Mouse (Mus musculus): ENCODE data around the gene Slc22a5. TPM values are rescaled to one million over a fixed set of nuclear protein-coding genes. Genes with fewer than 3 reads are reported as not detected.

Gene Slc22a5
- polyA plus RNA-seq, 1 experiment from 2014 or later = 12.9 TPM

- H3K9ac ChIP-seq (ENCODE audit: low read depth, low read length) = no peak overlapping the region
- ATAC-seq (ENCODE audit: low FRiP score, low TSS enrichment) = no peak
- no peaks in the 10 kb centered on the region for H3K4me1 ChIP-seq (ENCODE audit: control insufficient read depth, insufficient read depth, low read length)
- whole genome bisulfite sequencing = 42% methylated on average over 5 of the region's 5 CpGs
- no peaks in the 10 kb centered on the region for H3K27me3 ChIP-seq (ENCODE audit: control insufficient read depth, insufficient read depth, low read length)
- H3K27ac ChIP-seq (ENCODE audit: low read depth, low read length) = no peak overlapping the region
- H3K9me3 ChIP-seq (ENCODE audit: control insufficient read depth, low read length) = no peaks in the 10 kb centered on the region
- H3K36me3 ChIP-seq (ENCODE audit: control insufficient read depth, insufficient read depth, low read length) = no peaks in the 10 kb centered on the region
- no peak overlapping the region for H3K4me2 ChIP-seq (replicated peaks; ENCODE audit: low read depth, low read length)
- no peak overlapping the region for H3K4me3 ChIP-seq (ENCODE audit: low read length)
Measured at GRCm38 (mm10) chr11:53851795-53852194, 39.7 kb downstream of the Slc22a5 start.

GRCm38 (mm10) chr11:53849588-53850320 lies 41.7 kb downstream of the Slc22a5 start:
- ATAC-seq (ENCODE audit: low FRiP score, low TSS enrichment) = peak; percentile 89
- H3K27me3 ChIP-seq (ENCODE audit: control insufficient read depth, insufficient read depth, low read length) = no peaks in the 10 kb centered on the region
- no peaks in the 10 kb centered on the region for H3K36me3 ChIP-seq (ENCODE audit: control insufficient read depth, insufficient read depth, low read length)
- H3K4me2 ChIP-seq (replicated peaks; ENCODE audit: low read depth, low read length) = peak overlapping the region; percentile 22; the same call in 1 of the 2 replicates
- WGBS = 27% methylated on average over 9 of the region's 9 CpGs
- H3K4me1 ChIP-seq (ENCODE audit: control insufficient read depth, insufficient read depth, low read length) = no peaks in the 10 kb centered on the region
- no peak overlapping the region for H3K9ac ChIP-seq (ENCODE audit: low read depth, low read length)
- H3K27ac ChIP-seq (ENCODE audit: low read depth, low read length) = no peak overlapping the region
- H3K9me3 ChIP-seq (ENCODE audit: control insufficient read depth, low read length) = no peaks in the 10 kb centered on the region
- H3K4me3 ChIP-seq (ENCODE audit: low read length) = no peak overlapping the region

DNA sequence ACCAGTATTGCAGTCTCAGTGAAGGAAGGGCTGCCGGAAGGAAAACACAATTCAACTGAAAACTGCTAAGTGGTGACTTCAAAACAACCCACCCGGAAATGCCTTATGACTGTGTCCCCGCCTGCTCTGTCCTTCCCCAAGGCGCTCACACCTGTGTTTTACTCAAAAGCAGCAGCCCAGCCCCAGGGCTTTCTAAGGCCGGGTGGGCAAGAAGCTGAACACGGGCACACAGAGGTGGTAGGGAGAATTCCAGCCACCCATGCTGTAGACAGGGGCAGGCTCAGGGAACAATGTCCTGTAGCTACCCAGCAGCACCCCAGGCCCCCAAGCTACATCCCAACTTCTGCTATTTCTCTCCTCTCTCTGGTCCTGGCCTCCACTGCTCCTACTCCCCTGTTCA lies 45.8 kb downstream of the Slc22a5 start:
- Histone ChIP-seq H3K4me1 (ENCODE audit: control insufficient read depth, insufficient read depth, low read length) (no peaks in the 10 kb centered on the region), H3K36me3 (ENCODE audit: control insufficient read depth, insufficient read depth, low read length) (no peaks in the 10 kb centered on the region), H3K4me3 (ENCODE audit: low read length) (no peak overlapping the region), H3K9me3 (ENCODE audit: control insufficient read depth, low read length) (no peaks in the 10 kb centered on the region), H3K9ac (ENCODE audit: low read depth, low read length) (no peak overlapping the region), H3K27ac (ENCODE audit: low read depth, low read length) (no peak overlapping the region), H3K27me3 (ENCODE audit: control insufficient read depth, insufficient read depth, low read length) (no peaks in the 10 kb centered on the region), H3K4me2 (replicated peaks; ENCODE audit: low read depth, low read length) (no peak overlapping the region)
- no peak for ATAC-seq (ENCODE audit: low FRiP score, low TSS enrichment)
- WGBS = 58% methylated on average over 6 of the region's 6 CpGs

DNA sequence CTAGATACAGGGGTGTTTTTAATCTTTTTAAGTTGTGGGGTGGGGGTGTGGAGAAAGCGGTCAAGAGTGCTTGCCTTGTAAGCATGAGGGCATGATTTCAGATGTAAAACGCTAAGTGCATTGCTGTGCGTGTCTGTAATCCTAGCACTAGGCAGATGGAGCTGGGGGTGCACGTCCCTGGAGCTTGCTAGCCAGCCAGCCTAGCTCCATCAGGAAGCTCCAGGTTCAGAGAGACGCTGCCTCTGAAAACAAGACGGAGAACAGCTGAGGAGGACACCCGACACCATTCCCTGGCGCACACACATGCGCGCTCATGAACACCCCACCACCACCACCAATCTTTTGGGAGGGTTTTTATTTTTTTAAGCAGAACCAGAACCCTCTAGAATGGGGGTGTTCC lies 48.4 kb downstream of the Slc22a5 start:
- no peak for ATAC-seq (ENCODE audit: low FRiP score, low TSS enrichment)
- Histone ChIP-seq H3K4me3 (ENCODE audit: low read length) (no peak overlapping the region), H3K27ac (ENCODE audit: low read depth, low read length) (no peak overlapping the region), H3K9ac (ENCODE audit: low read depth, low read length) (no peak overlapping the region), H3K36me3 (ENCODE audit: control insufficient read depth, insufficient read depth, low read length) (no peaks in the 10 kb centered on the region), H3K27me3 (ENCODE audit: control insufficient read depth, insufficient read depth, low read length) (no peaks in the 10 kb centered on the region), H3K4me1 (ENCODE audit: control insufficient read depth, insufficient read depth, low read length) (no peaks in the 10 kb centered on the region), H3K4me2 (replicated peaks; ENCODE audit: low read depth, low read length) (no peak overlapping the region), H3K9me3 (ENCODE audit: control insufficient read depth, low read length) (no peaks in the 10 kb centered on the region)
- 45% methylated on average over 10 of the region's 10 CpGs for WGBS

- Histone ChIP-seq H3K9ac (ENCODE audit: low read depth, low read length) (no peak overlapping the region), H3K36me3 (ENCODE audit: control insufficient read depth, insufficient read depth, low read length) (no peaks in the 10 kb centered on the region), H3K4me3 (ENCODE audit: low read length) (no peak overlapping the region), H3K9me3 (ENCODE audit: control insufficient read depth, low read length) (no peaks in the 10 kb centered on the region), H3K4me1 (ENCODE audit: control insufficient read depth, insufficient read depth, low read length) (no peaks in the 10 kb centered on the region), H3K27ac (ENCODE audit: low read depth, low read length) (no peak overlapping the region), H3K4me2 (replicated peaks; ENCODE audit: low read depth, low read length) (no peak overlapping the region), H3K27me3 (ENCODE audit: control insufficient read depth, insufficient read depth, low read length) (no peaks in the 10 kb centered on the region)
- WGBS = 79% methylated on average over 4 of the region's 4 CpGs
- no peak for ATAC-seq (ENCODE audit: low FRiP score, low TSS enrichment)
Measured at GRCm38 (mm10) chr11:53842161-53842581, 49.3 kb downstream of the Slc22a5 start.

- Histone ChIP-seq H3K27ac (ENCODE audit: low read depth, low read length) (no peak overlapping the region), H3K4me2 (replicated peaks; ENCODE audit: low read depth, low read length) (no peak overlapping the region), H3K9ac (ENCODE audit: low read depth, low read length) (no peak overlapping the region), H3K9me3 (ENCODE audit: control insufficient read depth, low read length) (no peaks in the 10 kb centered on the region), H3K36me3 (ENCODE audit: control insufficient read depth, insufficient read depth, low read length) (no peaks in the 10 kb centered on the region), H3K4me1 (ENCODE audit: control insufficient read depth, insufficient read depth, low read length) (no peaks in the 10 kb centered on the region), H3K27me3 (ENCODE audit: control insufficient read depth, insufficient read depth, low read length) (no peaks in the 10 kb centered on the region), H3K4me3 (ENCODE audit: low read length) (no peak overlapping the region)
- WGBS = 86% methylated on average over 12 of the region's 12 CpGs
- no peak for ATAC-seq (ENCODE audit: low FRiP score, low TSS enrichment)
Measured at GRCm38 (mm10) chr11:53841514-53841913, 49.9 kb downstream of the Slc22a5 start.

DNA sequence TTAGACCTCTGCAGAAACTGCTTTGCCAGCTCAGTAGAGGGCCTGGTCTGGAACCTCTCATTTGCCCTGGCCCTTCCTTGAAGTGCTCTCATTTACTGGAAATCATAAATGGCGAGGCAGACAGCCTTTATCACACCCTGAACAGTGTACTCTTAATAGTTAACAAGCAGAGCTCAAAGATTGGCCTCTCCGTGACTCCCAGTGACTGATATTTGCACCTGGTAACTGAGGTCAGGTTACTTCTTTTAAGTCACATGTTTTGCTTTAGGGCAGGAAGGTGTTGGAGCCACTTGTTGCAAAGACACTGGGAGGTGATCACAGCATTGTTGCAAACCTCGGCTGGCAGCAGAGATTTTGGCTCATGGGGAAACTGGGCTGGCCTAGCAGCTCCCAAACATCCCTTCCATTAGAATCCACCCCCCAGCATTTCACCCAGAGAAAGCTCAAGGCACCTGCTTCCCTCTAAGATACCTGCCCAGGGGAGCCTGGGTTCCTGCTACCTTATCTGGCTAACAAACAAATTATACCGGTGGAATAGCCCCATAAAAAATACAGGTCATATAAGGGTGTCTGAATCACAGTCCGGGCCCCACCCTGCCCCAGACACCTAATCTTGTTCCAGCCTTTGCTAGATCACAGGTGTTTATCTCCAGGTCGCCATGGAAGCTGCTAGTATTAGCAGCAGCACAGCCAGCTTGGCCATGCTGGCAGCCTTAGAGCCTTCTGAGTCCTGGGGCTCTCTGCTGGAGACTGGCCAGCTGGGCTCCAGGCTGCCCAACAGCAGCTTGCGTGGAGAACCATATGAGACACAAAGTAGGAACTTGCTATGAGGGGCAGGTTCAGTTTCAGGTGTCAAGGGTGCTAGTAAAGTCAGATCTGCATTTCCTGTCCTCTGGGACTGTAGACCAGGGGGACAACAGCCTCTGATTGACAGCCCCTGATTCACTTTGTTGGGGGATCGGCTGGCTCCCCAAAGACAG lies 51.5 kb downstream of the Slc22a5 start:
- Histone ChIP-seq H3K27ac (ENCODE audit: low read depth, low read length) (no peak overlapping the region), H3K9me3 (ENCODE audit: control insufficient read depth, low read length) (no peaks in the 10 kb centered on the region), H3K9ac (ENCODE audit: low read depth, low read length) (no peak overlapping the region), H3K4me3 (ENCODE audit: low read length) (no peak overlapping the region), H3K4me2 (replicated peaks; ENCODE audit: low read depth, low read length) (no peak overlapping the region), H3K27me3 (ENCODE audit: control insufficient read depth, insufficient read depth, low read length) (no peaks in the 10 kb centered on the region), H3K36me3 (ENCODE audit: control insufficient read depth, insufficient read depth, low read length) (no peaks in the 10 kb centered on the region), H3K4me1 (ENCODE audit: control insufficient read depth, insufficient read depth, low read length) (no peaks in the 10 kb centered on the region)
- WGBS = 46% methylated on average over 8 of the region's 8 CpGs
- no peak for ATAC-seq (ENCODE audit: low FRiP score, low TSS enrichment)

- Histone ChIP-seq H3K4me1 (ENCODE audit: control insufficient read depth, insufficient read depth, low read length) (no peaks in the 10 kb centered on the region), H3K4me3 (ENCODE audit: low read length) (no peak overlapping the region), H3K4me2 (replicated peaks; ENCODE audit: low read depth, low read length) (no peak overlapping the region), H3K9ac (ENCODE audit: low read depth, low read length) (no peak overlapping the region), H3K9me3 (ENCODE audit: control insufficient read depth, low read length) (no peaks in the 10 kb centered on the region), H3K27me3 (ENCODE audit: control insufficient read depth, insufficient read depth, low read length) (no peaks in the 10 kb centered on the region), H3K27ac (ENCODE audit: low read depth, low read length) (no peak overlapping the region), H3K36me3 (ENCODE audit: control insufficient read depth, insufficient read depth, low read length) (no peaks in the 10 kb centered on the region)
- ATAC-seq (ENCODE audit: low FRiP score, low TSS enrichment) = no peak
- 74% methylated on average over 6 of the region's 6 CpGs for WGBS
Measured at GRCm38 (mm10) chr11:53839147-53839546, 52.3 kb downstream of the Slc22a5 start.

DNA sequence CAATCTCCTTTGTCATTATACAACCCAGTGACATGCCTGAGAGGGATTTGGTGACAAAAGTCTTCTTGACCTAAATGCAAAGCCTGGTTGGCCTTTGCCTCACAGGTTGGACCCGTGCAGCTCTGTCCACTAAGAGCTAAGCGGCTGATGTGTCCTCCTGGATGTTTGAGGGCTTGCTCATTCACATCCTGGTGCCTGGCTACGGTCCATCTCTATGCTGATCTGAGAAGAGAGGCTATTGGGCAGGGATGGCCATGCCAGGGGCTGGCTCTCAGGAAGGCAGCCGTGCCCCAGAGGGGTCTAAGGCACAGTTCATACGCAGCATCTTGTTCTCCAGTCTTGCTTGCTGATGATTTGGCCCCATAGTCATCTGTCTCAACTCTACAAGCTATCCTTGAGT lies 53.7 kb downstream of the Slc22a5 start:
- H3K27me3 ChIP-seq (ENCODE audit: control insufficient read depth, insufficient read depth, low read length) = no peaks in the 10 kb centered on the region
- H3K9ac ChIP-seq (ENCODE audit: low read depth, low read length) = no peak overlapping the region
- ATAC-seq (ENCODE audit: low FRiP score, low TSS enrichment) = no peak
- no peaks in the 10 kb centered on the region for H3K4me1 ChIP-seq (ENCODE audit: control insufficient read depth, insufficient read depth, low read length)
- no peaks in the 10 kb centered on the region for H3K36me3 ChIP-seq (ENCODE audit: control insufficient read depth, insufficient read depth, low read length)
- H3K4me2 ChIP-seq (replicated peaks; ENCODE audit: low read depth, low read length) = no peak overlapping the region
- 91% methylated on average over 5 of the region's 5 CpGs for WGBS
- no peaks in the 10 kb centered on the region for H3K9me3 ChIP-seq (ENCODE audit: control insufficient read depth, low read length)
- H3K4me3 ChIP-seq (ENCODE audit: low read length) = no peak overlapping the region
- H3K27ac ChIP-seq (ENCODE audit: low read depth, low read length) = no peak overlapping the region

All from kidney, embryonic 14.5 days (tissue).